Mouse (Mus musculus): ENCODE results near the gene Skint11.

GRCm38 (mm10) chr4:114163084-114163483 is at the start of gene Skint11:
- TF ChIP-seq CTCF (IDR thresholded peaks at IDR 0.05; ENCODE audit: low read depth) = no peak
- no peak for TF ChIP-seq EP300 (optimal IDR thresholded peaks at IDR 0.05)

Data from stomach, postnatal 0 days (tissue).